Mouse (Mus musculus): Measurements from ENCODE around the gene Pias1.

Pias1 gene

GRCm38 (mm10) chr9:62854483-62854882, 133.2 kb downstream of the Pias1 start:
- DNase-seq, result peak; percentile 51 to 65

DNA sequence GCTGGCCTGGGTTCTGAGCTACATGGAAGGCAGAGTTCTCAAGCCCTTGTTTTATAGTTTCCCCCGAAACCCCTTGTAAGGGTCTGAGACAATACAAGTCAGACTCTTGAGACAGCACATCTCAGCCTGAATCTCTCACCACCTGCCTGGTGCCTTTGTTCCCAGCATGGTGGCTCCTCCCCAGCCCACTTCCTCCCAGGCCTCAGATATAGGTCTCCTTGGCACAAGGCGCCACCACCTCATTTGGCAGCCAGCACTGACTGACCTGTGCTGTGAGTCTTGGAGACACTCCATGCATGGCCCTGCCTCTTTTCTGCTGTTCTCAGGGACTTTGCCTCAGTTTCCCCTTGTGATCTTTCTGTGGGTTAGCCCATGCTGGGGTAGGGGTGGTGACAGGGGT, 136.2 kb downstream of the Pias1 start:
- no peak for DNase-seq

GRCm38 (mm10) chr9:62848641-62849040, 139.1 kb downstream of the Pias1 start:
- DNase-seq, result no peak

DNA sequence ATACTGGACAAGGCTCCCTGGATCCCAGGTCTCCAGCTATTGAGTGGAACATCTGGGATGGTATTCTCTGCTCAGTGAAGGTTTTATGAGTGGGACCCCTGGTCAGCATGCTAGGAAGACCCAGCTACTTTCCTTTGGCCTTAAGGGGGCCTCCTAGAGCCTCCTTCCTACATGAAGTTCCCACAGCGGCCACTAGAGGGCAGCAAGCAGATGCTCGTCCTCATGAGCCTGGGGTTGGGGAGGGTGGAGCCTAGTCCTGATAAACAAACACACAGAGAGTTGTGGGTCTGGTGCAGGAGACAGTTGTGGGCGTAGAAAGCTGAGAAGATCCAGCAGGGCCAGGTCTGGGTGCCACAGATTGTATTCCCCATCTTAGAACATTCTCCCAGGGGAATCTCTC, 140.0 kb downstream of the Pias1 start:
- peak; percentile 87 to 95 for DNase-seq

DNA sequence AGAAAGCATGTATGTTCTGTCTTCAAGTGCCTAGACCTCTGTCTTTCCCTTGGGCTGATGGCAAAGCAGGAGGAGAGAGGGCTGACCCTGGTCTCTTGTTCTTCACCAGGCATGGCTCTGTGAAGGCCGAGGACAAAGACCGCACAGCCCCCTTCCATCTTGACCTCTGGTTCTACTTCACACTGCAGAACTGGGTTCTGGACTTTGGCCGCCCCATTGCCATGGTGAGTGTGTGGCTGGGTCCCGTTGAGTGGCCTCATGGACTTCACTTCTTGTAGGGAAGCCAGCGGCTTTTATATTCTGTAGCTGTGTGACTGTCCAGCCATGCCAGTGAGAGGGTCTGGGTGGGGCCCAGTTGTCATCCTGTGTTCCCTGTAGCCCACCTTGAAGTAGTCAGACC, 143.3 kb downstream of the Pias1 start:
- DNase-seq, result peak; percentile 60 to 83

DNA sequence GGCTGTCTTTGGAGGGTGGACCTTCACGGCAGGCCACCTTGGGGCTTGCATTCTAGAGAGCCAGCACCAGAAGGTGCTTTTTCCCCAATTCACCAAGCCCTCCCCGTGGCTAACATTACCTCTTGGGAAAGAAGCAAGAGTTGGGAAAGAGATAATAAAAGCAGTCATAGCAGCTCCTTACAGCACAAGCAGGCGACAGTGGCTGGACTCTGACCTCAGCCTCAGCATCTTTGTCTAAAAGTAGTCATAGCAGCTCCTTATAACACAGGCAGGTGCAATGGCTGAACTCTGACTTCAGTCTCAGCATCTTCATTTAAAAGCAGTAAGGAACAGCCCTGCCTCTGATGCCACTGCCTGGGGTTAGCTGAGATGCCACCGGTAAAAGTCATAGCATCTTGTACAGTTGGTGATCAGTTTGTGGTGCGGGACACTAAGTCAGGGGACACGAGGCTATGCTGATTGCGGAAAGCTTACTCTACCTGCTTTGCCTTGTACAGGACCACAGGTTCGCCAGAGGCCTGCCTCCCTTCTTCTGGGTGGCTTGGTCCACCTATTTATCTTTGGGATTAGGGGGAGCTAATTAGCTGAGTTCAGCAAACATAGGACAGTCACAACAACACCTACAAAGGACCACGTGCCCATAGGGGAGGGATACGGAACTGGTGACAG, 144.2 kb downstream of the Pias1 start:
- no peak for DNase-seq

DNA sequence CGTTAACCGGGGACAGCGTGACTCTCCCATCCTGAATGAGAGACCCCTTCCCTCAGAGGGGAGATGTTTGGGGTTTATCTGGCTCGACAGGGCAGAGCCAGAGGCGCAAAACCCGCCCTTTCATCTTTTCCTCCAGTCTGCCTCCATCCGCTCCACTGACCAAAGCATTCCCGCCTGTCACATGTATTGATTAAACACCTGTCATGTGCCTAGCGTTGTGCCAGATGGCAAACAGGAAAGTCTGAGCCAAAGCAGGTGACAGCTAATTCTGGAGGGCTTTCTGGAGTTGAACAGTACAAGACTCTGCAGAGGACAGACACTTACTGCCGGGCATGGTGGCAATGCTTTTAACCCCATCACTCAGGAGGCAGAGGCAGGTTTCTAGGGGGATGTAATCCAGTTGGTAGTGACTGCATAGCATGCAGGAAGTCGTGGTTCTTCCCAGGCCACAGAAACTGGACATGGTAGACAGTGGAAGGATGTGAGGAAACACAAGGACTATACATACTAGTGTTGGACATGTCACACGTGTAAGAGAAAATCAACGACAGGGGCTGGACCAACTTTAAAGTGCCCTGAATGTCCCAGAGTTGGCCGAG, 148.5 kb downstream of the Pias1 start:
- DNase-seq, result peak; percentile 42 to 57

GRCm38 (mm10) chr9:62838506-62839171, 149.1 kb downstream of the Pias1 start, which contains the start of gene Cln6:
Cln6 (plus strand) TSS chr9:62838785.
- DNase-seq, result peak; percentile 78 to 92

DNA sequence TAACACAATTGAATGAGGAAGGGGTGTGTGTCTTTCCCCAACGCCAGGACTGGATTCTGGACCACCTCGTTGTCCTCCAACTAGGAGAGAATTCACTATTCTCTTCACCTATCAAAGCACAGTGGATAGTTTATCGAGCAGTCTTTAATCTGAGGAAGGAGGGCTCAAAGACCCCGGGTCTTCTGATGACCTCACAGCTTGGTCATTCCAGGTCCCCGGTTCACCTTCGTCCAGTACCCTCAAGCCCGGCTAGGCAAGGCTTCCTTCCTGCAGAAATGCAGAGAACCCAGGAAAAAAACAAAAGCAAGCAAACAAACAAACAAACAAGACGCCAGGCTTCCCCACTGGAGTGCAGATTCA, 149.6 kb downstream of the Pias1 start:
- no peak for DNase-seq

DNA sequence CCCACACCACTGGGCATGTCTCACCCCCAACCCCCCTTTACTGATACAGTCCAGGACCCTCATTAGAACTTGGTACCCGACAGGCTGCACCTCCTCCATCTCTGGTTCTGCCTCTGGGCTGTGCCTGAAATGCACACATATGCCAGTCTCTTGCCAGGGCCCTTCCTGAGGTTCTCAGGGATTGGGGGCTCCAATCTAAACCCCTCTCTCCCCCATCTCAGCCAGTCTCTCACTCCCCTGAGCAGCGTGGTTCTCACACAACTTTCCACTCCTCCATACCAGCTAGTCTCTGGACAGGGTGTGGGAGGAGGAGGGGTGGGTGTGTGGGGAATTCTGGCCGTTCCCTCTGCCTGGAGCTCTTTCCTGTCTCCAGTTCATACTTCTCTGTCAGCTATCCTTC, 150.1 kb downstream of the Pias1 start:
- no peak for DNase-seq

GRCm38 (mm10) chr9:62835705-62836446, 151.8 kb downstream of the Pias1 start:
- no peak for DNase-seq

DNA sequence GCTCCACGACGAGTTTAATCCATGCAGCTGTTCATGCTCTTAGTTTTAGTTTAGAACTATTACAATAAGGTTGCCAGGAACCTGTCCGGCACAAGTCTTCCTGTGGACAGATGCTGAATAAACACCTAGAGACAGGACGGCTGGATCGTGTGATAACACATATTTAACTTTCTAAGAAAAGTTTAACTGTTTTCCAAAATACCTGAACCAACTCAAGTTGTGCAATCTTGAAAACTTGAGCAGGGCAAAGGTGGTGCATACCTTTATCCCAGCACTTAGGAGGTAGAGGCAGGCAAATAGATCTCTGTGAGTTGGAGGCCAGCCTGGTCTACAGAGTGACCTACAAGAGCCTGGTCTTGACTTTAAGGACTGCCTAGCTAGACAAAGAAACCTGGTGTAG, 152.8 kb downstream of the Pias1 start:
- no peak for DNase-seq

- no peak for DNase-seq
Observed at GRCm38 (mm10) chr9:62829877-62830276, 157.8 kb downstream of the Pias1 start.

DNA sequence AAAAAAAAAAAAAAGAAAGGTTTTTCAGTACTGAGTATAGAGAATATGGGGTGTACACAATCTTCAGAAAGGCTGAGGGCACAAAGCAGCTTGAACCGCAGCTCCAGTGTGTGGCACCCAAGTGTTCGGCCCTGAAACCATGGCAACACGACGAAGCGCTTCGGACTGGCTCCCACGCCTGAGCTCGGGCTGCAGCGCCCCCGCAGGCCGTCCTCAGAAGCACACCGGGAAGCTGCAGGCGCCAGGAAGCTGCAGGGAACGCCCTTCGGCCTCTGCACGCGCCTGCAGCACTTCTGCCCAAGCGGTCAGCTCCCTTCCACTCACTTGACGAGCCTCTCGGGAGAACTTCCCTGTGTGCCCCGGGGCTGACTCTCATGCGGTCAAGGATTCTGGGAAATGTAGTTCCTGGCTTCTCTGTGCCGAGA, 159.1 kb downstream of the Pias1 start:
- peak; percentile 98 to 99 for DNase-seq
